Mouse (Mus musculus): ENCODE data around the gene Trit1.
"Not testable (repeated sequence)": the region's sequence is repeated elsewhere in the genome, so short reads cannot be mapped to it uniquely, and the experiment has no call there.

Trit1 gene

GRCm38 (mm10) chr4:122998537-122999262 lies 17.7 kb upstream of the Trit1 start:
- DNase-seq (ENCODE audit: low spot score in 2 of 2): no peak

DNA sequence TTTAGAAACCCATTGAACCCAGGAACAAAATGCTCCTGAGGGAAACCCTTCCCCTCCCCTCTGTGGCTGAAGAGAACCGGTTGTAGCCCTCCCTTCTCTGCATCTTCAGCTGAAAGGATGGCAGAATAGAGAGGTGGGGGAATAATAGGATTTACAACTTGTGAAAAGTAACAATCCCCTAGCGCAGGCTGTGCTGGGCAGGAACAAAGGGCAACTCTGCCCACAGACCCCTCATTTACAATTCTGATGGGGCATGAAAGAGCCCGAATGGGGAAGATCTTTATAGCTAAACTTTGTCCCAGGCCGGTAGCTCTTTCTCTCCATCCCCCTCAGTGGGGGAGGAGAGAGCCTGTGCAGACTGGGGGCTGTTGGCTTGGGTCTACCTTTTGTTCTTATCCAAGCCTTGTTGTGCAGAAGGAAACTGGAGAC lies 17.1 kb upstream of the Trit1 start:
- no peak for DNase-seq (ENCODE audit: low spot score in 2 of 2)

DNA sequence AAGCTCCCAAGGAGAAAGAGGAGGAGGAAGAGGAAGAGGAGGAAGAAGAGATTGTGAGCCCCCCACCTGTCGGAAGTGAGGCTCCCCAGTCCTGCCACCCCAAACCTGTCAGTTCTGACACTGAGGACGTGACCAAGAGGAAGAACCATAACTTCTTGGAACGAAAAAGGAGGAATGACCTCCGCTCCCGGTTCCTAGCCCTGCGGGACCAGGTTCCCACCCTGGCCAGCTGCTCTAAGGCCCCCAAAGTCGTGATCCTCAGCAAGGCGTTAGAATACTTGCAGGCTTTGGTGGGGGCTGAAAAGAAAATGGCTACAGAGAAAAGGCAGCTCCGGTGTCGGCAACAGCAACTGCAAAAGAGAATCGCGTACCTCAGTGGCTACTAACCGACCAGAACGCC lies 16.3 kb upstream of the Trit1 start:
- DNase-seq (ENCODE audit: low spot score in 2 of 2): no peak

- no peak for DNase-seq (ENCODE audit: low spot score in 2 of 2)
Observed at GRCm38 (mm10) chr4:123000617-123001342, 15.6 kb upstream of the Trit1 start.

- DNase-seq (ENCODE audit: low spot score in 2 of 2): no peak
Observed at GRCm38 (mm10) chr4:123005054-123005966, 11.1 kb upstream of the Trit1 start.

- not testable (repeated sequence) for DNase-seq (ENCODE audit: low spot score in 2 of 2)
Observed at GRCm38 (mm10) chr4:123012501-123012900, 3.9 kb upstream of the Trit1 start.

DNA sequence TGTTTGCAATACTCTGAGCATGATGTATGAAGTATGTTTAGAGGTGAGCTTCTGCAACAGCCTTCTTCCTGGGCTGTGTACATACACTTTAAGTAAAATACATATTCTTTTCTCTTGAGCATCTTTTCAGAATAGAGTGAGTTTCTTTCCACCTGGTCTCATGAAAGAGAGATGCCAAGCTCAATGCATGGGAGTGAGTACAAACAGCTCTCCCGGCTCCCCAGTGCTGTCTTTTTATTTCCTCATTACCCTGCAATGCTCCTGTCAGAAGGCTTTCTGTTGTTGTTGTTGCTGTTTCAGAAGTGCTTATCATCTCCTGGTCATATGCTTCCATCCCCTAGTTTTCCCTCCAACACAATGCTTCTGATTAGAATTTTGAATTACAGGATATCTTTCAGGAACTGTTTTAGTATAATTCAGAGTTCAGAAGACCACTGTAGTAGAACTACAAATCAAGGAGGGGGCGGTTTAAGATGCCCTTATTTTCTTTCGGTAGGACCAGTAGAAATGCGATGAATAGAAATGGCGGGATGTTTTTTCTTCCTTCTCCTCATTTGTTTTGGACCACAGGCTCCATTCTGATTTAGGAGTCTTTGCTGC lies 3.0 kb upstream of the Trit1 start:
- DNase-seq (ENCODE audit: low spot score in 2 of 2): no peak

GRCm38 (mm10) chr4:123013949-123014406 lies 2.4 kb upstream of the Trit1 start:
- no peak for DNase-seq (ENCODE audit: low spot score in 2 of 2)

DNA sequence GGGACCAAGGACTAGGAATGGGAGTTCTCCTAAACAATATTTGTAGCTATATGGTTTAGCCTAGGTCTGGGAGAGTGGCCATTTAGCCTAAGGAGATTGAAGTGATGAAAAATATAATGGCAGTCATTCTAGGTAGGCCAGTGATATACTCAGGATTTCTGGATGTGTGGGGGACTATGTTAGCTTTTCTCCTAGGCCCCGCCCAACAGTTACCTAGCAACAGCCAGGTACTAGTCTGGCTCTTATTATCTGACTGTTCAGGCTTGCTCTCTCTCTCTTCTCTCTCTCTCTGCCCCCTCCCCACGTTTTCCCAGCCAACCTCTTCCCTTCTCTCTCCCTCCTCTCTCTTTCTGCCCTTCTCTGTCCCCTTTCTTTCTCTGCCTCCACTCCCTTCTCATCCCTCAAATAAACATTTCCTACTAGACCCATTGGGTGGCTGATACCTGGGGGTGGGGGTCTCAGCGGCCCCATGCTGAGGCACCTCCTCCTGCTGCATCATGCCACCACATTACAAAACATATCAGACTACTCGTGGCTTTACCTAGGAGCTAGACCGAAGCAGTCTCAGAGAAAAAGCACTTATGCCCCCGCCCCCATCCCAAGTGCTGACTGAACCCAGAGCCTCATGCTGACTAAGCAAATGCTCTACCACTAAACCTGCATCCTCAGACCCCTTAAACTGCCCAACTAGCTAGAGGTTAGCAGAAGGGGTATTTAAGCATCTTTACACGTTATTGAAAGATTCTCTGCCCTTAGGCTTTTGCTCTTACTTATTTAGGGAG lies 1.7 kb upstream of the Trit1 start:
- no peak for DNase-seq (ENCODE audit: low spot score in 2 of 2)

GRCm38 (mm10) chr4:123021591-123021990 lies 5.2 kb downstream of the Trit1 start:
- no peak for DNase-seq (ENCODE audit: low spot score in 2 of 2)

DNA sequence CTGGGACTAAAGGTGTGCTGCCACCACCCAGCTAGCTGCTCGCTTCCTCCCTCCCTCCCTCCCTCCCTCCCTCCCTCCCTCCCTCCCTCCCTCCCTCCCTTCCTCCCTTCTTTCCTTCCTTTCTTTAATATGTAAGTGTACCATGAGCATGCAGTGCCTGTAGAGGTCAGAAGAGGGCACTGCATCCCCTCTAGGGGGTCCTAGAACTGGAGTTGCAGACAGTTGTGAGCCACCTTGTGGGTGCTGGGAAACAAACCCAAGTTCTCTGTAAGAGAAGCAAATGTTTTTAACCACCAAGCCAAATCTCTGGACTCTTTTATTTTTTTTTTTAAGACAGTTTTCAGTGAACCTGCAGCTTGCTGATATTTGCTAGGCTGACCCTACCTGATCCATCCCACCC lies 6.5 kb downstream of the Trit1 start:
- no peak for DNase-seq (ENCODE audit: low spot score in 2 of 2)

GRCm38 (mm10) chr4:123025418-123025817 lies 9.0 kb downstream of the Trit1 start:
- DNase-seq (ENCODE audit: low spot score in 2 of 2): no peak

DNA sequence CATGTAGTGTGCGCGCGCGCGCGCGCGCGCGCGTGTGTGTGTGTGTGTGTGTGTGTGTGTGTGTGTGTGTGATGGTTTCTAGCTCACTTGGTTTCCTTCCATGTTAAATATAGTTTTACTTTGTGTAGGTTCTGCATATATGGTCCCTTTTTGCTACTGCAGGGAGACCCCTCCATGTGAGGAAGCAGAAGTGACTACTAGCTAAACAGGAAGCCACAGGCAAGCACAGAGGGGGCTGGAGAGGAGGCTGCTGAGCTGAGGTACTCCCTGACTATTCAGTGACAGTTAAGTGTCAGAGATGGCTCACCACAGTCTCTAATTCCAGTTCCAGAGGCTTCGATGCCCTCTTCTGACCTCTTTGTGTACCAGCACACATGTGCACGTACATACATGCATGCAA lies 9.8 kb downstream of the Trit1 start:
- no peak for DNase-seq (ENCODE audit: low spot score in 2 of 2)

DNA sequence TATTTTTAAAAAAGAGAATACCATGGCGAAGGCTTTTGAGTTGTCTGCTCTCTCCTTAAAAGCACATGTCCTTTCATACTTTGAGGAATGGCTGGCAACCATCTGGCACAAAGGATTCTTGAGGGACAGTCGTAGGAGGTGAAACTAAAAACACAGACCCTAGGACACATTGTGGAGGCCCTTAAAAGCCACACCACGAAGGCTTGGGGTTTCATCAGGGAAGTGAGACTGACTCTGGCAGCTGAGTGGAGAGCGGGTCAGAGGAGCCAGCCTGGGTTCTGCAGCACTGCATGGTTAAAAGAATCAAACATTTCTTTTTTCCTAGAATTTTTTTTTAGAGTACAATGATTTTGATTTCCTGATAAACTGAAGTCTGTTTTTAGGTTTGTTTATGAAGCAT lies 10.2 kb downstream of the Trit1 start:
- no peak for DNase-seq (ENCODE audit: low spot score in 2 of 2)

DNA sequence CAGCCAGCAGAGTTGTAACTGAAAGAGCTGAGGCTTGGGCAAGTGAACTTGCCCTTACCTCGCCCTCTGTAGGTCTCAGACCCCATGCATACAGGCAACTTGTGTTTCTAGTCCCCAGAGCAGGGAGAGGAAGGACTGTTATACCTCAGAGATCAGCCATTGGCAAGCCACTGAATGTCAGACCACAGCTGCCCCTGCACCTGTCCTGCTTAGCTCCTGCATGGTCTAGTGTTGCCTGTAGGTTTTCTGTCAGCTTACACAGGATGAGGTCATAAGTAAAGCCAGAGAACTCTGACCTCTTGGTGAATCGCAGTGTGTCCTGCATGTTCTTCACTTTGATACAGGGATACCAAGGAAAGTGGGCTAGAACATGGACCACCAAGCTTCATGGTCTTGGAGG lies 18.4 kb downstream of the Trit1 start:
- no peak for DNase-seq (ENCODE audit: low spot score in 2 of 2)

DNA sequence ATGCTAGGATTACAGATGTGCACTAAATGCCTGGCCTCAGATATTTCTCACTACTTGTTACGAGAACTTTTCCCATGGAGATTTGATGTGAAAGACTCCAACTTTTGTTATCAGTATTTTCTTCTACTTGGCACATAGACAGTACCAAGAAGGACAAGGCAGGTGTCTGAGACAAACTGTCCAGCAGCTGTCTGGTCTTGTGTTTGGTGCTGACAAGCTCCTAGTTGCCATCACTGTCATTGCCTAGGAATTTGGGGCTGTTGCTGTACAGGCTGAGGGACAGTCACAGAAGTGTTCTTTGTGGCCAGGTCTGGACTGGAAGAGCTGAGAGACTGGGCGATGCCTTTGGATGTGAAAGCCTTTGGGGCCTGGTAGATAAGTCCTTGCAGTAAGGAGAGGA lies 19.2 kb downstream of the Trit1 start:
- no peak for DNase-seq (ENCODE audit: low spot score in 2 of 2)

- DNase-seq (ENCODE audit: low spot score in 2 of 2): no peak
Observed at GRCm38 (mm10) chr4:123036710-123037109, 20.3 kb downstream of the Trit1 start.

GRCm38 (mm10) chr4:123041131-123041530 lies 24.7 kb downstream of the Trit1 start:
- no peak for DNase-seq (ENCODE audit: low spot score in 2 of 2)

GRCm38 (mm10) chr4:123043858-123044257 lies 27.5 kb downstream of the Trit1 start:
- DNase-seq (ENCODE audit: low spot score in 2 of 2): no peak

- DNase-seq (ENCODE audit: low spot score in 2 of 2): no peak
Observed at GRCm38 (mm10) chr4:123044842-123045241, 28.4 kb downstream of the Trit1 start.

DNA sequence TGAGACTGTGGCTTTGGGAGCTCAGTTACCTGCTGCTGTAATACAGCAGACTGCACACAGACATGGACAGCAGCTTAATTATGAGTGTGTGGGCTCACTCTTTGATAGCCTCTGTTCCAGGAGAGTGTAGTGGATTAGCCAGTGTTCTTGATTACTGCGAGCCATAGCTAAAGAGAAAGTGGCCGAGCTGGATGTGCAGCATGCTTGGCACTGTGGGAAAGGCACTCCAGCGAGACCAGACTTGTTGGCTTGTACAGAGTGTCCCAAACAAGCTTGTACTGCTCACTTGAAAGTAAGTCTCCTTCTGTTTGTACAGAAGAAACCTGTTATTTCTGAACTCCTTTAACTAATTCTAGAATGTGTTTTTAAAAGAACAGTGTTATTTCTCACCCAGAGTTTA lies 29.9 kb downstream of the Trit1 start:
- no peak for DNase-seq (ENCODE audit: low spot score in 2 of 2)

All from thymus, postnatal 10 days (tissue).